In genomic region chr17:83903467-83903866, GRCm38 (mm10) we compare ENCODE assay signal across 8 mouse cellular contexts. TPM values are rescaled to one million over a fixed set of nuclear protein-coding genes. Genes with fewer than 3 reads are reported as not detected.
A peak's percentile ranks its signal among the peaks of the same experiment; 100 is the strongest.
DNase-seq lines count a peak whose midpoint lies in the region; ATAC-seq and TF ChIP-seq lines count a peak whose summit lies in the region.

No protein-coding gene starts in this region.

- peak; percentile 76 for ATAC-seq in forebrain, embryonic 12.5 days (ENCODE audit: low FRiP score)
- ATAC-seq in hematopoietic stem cell, adult 5-6 weeks (replicated peaks in 1 of 2; ENCODE audit: insufficient read depth in 1 of 2, low FRiP score in 2 of 2, low TSS enrichment in 1 of 2, low read depth in 1 of 2, poor library complexity in 2 of 2, severe bottlenecking in 2 of 2) = peak; percentile 65 to 87
- ATAC-seq in lung, postnatal 0 days = peak; percentile 90

- no peak for TF ChIP-seq POLR2A in MEL (IDR thresholded peaks at IDR 0.05; ENCODE audit: control insufficient read depth in 1 of 2, insufficient read depth in 1 of 2, low read depth in 1 of 2, low read length in 2 of 2, poor library complexity in 1 of 2)

- H3K27me3 ChIP-seq in MEL (ENCODE audit: control insufficient read depth in 1 of 2, insufficient read depth in 2 of 2, low read length in 2 of 2) = no peaks in the 10 kb centered on the region
- peaks cover 2% of the 10 kb centered on the region for H3K27me3 ChIP-seq in forebrain, embryonic 12.5 days
- H3K27me3 ChIP-seq in lung, postnatal 0 days (replicated peaks; ENCODE audit: insufficient read depth, low read length) = no peaks in the 10 kb centered on the region

- H3K9ac ChIP-seq in MEL (ENCODE audit: control insufficient read depth, low read depth, low read length, poor library complexity, severe bottlenecking) = peak overlapping the region; percentile 64
- no peak overlapping the region for H3K9ac ChIP-seq in forebrain, embryonic 12.5 days
- no peak overlapping the region for H3K9ac ChIP-seq in lung, postnatal 0 days (replicated peaks; ENCODE audit: low read depth)

- TF ChIP-seq EP300 in MEL (IDR thresholded peaks at IDR 0.05; ENCODE audit: low read depth in 1 of 2, low read length in 2 of 2) = no peak
- 0 out of 2 replicates have a peak, but pooled peaks have one; percentile 59 for TF ChIP-seq EP300 in lung, postnatal 0 days (IDR thresholded peaks at IDR 0.05)

- peak; percentile 75 for TF ChIP-seq RAD21 in MEL (IDR thresholded peaks at IDR 0.05; ENCODE audit: low read depth, low read length)

- H3K4me1 ChIP-seq in MEL (ENCODE audit: control insufficient read depth in 1 of 2, insufficient read depth in 2 of 2, low read length in 2 of 2) = peaks cover 2 to 24% of the 10 kb centered on the region in 2 experiments
- H3K4me1 ChIP-seq in forebrain, embryonic 12.5 days = no peaks in the 10 kb centered on the region
- no peaks in the 10 kb centered on the region for H3K4me1 ChIP-seq in lung, postnatal 0 days (ENCODE audit: insufficient read depth, low read depth, low read length)

- WGBS in forebrain, embryonic 12.5 days = 7% methylated on average over 7 of the region's 7 CpGs
- under 1% methylated on average over 7 of the region's 7 CpGs for WGBS in lung, postnatal 0 days

- no peaks in the 10 kb centered on the region for H3K79me2 ChIP-seq in MEL (ENCODE audit: control insufficient read depth, insufficient read depth, low read length, poor library complexity)

- peak; percentile 85 for DNase-seq in MEL (ENCODE audit: low read depth, low spot score)
- DNase-seq in c-Kit-positive CD71-positive TER-119-positive erythroid progenitor cells, embryonic 14.5 days (ENCODE audit: low spot score) = peak; percentile 57
- peak; percentile 56 for DNase-seq in layer of hippocampus, adult 9-10 months (ENCODE audit: low spot score)
- DNase-seq in lung, postnatal 0 days (ENCODE audit: low spot score) = peak; percentile 96
- DNase-seq in ovary, postnatal 36 days (ENCODE audit: low spot score) = peak; percentile 76
- DNase-seq in thymus, postnatal 4 days = peak; percentile 85

- no peak overlapping the region for H3K27ac ChIP-seq in MEL (ENCODE audit: control insufficient read depth, low read depth, low read length)
- no peak overlapping the region for H3K27ac ChIP-seq in forebrain, embryonic 12.5 days
- no peak overlapping the region for H3K27ac ChIP-seq in lung, postnatal 0 days (ENCODE audit: low read length)

- H3K4me2 ChIP-seq in forebrain, embryonic 12.5 days = no peak overlapping the region
- H3K4me2 ChIP-seq in lung, postnatal 0 days (replicated peaks; ENCODE audit: low read depth, low read length) = no peak overlapping the region

- peaks cover 0 to 21% of the 10 kb centered on the region in 2 experiments; a peak in 2 of 4 replicates for H3K36me3 ChIP-seq in MEL (ENCODE audit: control insufficient read depth in 1 of 2, insufficient read depth in 2 of 2, low read length in 2 of 2)
- H3K36me3 ChIP-seq in forebrain, embryonic 12.5 days (replicated peaks) = no peaks in the 10 kb centered on the region
- no peaks in the 10 kb centered on the region for H3K36me3 ChIP-seq in lung, postnatal 0 days (ENCODE audit: insufficient read depth, low read length)

- no peaks in the 10 kb centered on the region for H3K9me3 ChIP-seq in MEL (replicated peaks; ENCODE audit: insufficient read depth, low read length)
- H3K9me3 ChIP-seq in forebrain, embryonic 12.5 days = no peaks in the 10 kb centered on the region
- no peaks in the 10 kb centered on the region for H3K9me3 ChIP-seq in lung, postnatal 0 days (ENCODE audit: low read length)

- H3K4me3 ChIP-seq in MEL (ENCODE audit: control insufficient read depth in 1 of 2, insufficient read depth in 1 of 2, low read depth in 2 of 2, low read length in 2 of 2) = peak overlapping the region; percentile 62 to 63
- no peak overlapping the region for H3K4me3 ChIP-seq in forebrain, embryonic 12.5 days (replicated peaks)
- H3K4me3 ChIP-seq in lung, postnatal 0 days (ENCODE audit: low read depth, low read length) = no peak overlapping the region

- TF ChIP-seq CTCF in MEL (IDR thresholded peaks at IDR 0.05 in 2 of 3, conservative IDR thresholded peaks at IDR 0.05 in 1 of 3; ENCODE audit: control insufficient read depth in 1 of 3, insufficient read depth in 1 of 3, low read depth in 2 of 3, low read length in 3 of 3, poor library complexity in 1 of 3, severe bottlenecking in 1 of 3) = peak; percentile 65 to 76 (median 66)
- TF ChIP-seq CTCF in lung, postnatal 0 days (IDR thresholded peaks at IDR 0.05) = peak; percentile 97

TF ChIP-seq in MEL, 35 proteins besides CTCF, POLR2A, EP300 and RAD21:
- TF ChIP-seq ZC3H11A (IDR thresholded peaks at IDR 0.05; ENCODE audit: low read depth, low read length) (peak; percentile 68), SMC3 (IDR thresholded peaks at IDR 0.05; ENCODE audit: low read depth, low read length) (peak; percentile 75), KAT2A (conservative IDR thresholded peaks at IDR 0.05; ENCODE audit: low read depth, low read length) (no peak), ZKSCAN1 (IDR thresholded peaks at IDR 0.05; ENCODE audit: low read depth, low read length) (no peak)

RNA-seq across cellular contexts. Expression of gene Haao, which starts 55.7 kb away (rescaled TPM):
- total RNA-seq in MEL (2012; rRNA removed) = 1.2 and 1.5 TPM in 2 replicates
- 1 to 10 TPM in 1 of 2 experiments, not detected in 1; 2.8 TPM for polyA plus RNA-seq in MEL (2012; ENCODE audit: insufficient read depth in 1 of 2, insufficient read length in 2 of 2, low read depth in 1 of 2, low replicate concordance in 2 of 2, missing spikeins in 1 of 2)
- polyA plus RNA-seq in forebrain, embryonic 12.5 days (2016; fragmentation: Nextera tagmentation; extraction: Ambion mirVana) = not detected in 2 replicates
- total RNA-seq in hematopoietic stem cell, adult 5-6 weeks (2017) = 30.9 and 33.2 TPM in 2 replicates
- 1.1 and 1.6 TPM in 2 replicates for polyA plus RNA-seq in lung, postnatal 0 days (2015; fragmentation: Nextera tagmentation; extraction: Ambion mirVana)

Comparison
In these comparisons a context has a peak if more than half of its experiments do, and no peak if none do; other contexts are left out.
1. H3K4me3 ChIP-seq: peak in MEL (2 of 2); none in forebrain, embryonic 12.5 days (single experiment) and lung, postnatal 0 days (single experiment).
2. Peak in every context shown above with its lines, with median percentiles within 50 percentile points of each other: DNase-seq and ATAC-seq.